ENCODE assay signal across 19 mouse cellular contexts in genomic region chr10:45069557-45069956, GRCm38 (mm10). TPM values are rescaled to one million over a fixed set of nuclear protein-coding genes. Genes with fewer than 3 reads are reported as not detected.
A peak's percentile ranks its signal among the peaks of the same experiment; 100 is the strongest.
DNase-seq lines count a peak whose midpoint lies in the region; ATAC-seq and TF ChIP-seq lines count a peak whose summit lies in the region.
"Had no signal": no experiment of that assay in that cellular context is flagged by ENCODE, and none has a peak within 500 bp of the region (broad histone marks: within the 10 kb centered on the region; RNA-seq: fewer than 3 reads in every experiment).

No protein-coding gene starts in this region.

- no peak overlapping the region for H3K4me3 ChIP-seq in heart, embryonic 10.5 days
- H3K4me3 ChIP-seq in megakaryocyte, embryonic 14.5 days (replicated peaks): peak overlapping the region; percentile 79
- H3K4me3 ChIP-seq in liver, adult 2 months (ENCODE audit: insufficient read depth, low read depth, low read length): no peak overlapping the region
- H3K4me3 ChIP-seq in hindbrain, embryonic 16.5 days (ENCODE audit: low read length): no peak overlapping the region
- H3K4me3 ChIP-seq: embryonic facial prominence, embryonic 10.5 days; erythroblast, embryonic 14.5 days; gastrocnemius, adult 2 months; hindbrain, embryonic 13.5 days; limb, embryonic 15.5 days; midbrain, embryonic 15.5 days had no signal

- no peaks in the 10 kb centered on the region for H3K9me3 ChIP-seq in heart, embryonic 10.5 days
- H3K9me3 ChIP-seq in megakaryocyte, embryonic 14.5 days: no peaks in the 10 kb centered on the region
- H3K9me3 ChIP-seq in hindbrain, embryonic 16.5 days (ENCODE audit: control insufficient read depth, low read length): no peaks in the 10 kb centered on the region
- H3K9me3 ChIP-seq: embryonic facial prominence, embryonic 10.5 days; hindbrain, embryonic 13.5 days; limb, embryonic 15.5 days; midbrain, embryonic 15.5 days had no signal

- H3K27me3 ChIP-seq in heart, embryonic 10.5 days (ENCODE audit: insufficient read depth, poor library complexity, severe bottlenecking): no peaks in the 10 kb centered on the region
- H3K27me3 ChIP-seq in megakaryocyte, embryonic 14.5 days (replicated peaks): no peaks in the 10 kb centered on the region
- H3K27me3 ChIP-seq in liver, adult 2 months (ENCODE audit: control insufficient read depth, insufficient read depth, low read length): no peaks in the 10 kb centered on the region
- no peaks in the 10 kb centered on the region for H3K27me3 ChIP-seq in hindbrain, embryonic 16.5 days (replicated peaks; ENCODE audit: control insufficient read depth, insufficient read depth, low read length)
- H3K27me3 ChIP-seq: hindbrain, embryonic 13.5 days; limb, embryonic 15.5 days; midbrain, embryonic 15.5 days had no signal

- WGBS in heart, embryonic 10.5 days: 51% methylated on average over 6 of the region's 6 CpGs
- 79% methylated on average over 6 of the region's 6 CpGs for WGBS in liver, adult 2 months
- WGBS in hindbrain, embryonic 16.5 days: 81% methylated on average over 6 of the region's 6 CpGs

- intact Hi-C loops in heart, postnatal 14 days (cut with DNase I): loop anchor here (10.0 kb wide), 1 partner anchor 1525 kb away; the partner anchor contains the start of gene 1700021F05Rik

- DNase-seq in heart, embryonic 10.5 days (ENCODE audit: low spot score): no peak
- DNase-seq in heart, postnatal 14 days: no peak
- DNase-seq in liver, adult 2 months (ENCODE audit: extremely low read depth, low read depth, low spot score): no peak
- no peak for DNase-seq in cerebellum, postnatal 4 days (ENCODE audit: low spot score in 2 of 2)
- DNase-seq: cerebellum, postnatal 14 days; forebrain, postnatal 0 days; gastrocnemius, adult 2 months; layer of hippocampus, postnatal 36 days; lung, postnatal 36 days had no signal

- H3K36me3 ChIP-seq in heart, embryonic 10.5 days: peaks cover 26% of the 10 kb centered on the region
- peaks cover 35% of the 10 kb centered on the region for H3K36me3 ChIP-seq in megakaryocyte, embryonic 14.5 days (replicated peaks; ENCODE audit: low read length)
- peaks cover 1% of the 10 kb centered on the region; the same call in 1 of the 2 replicates for H3K36me3 ChIP-seq in liver, adult 2 months (ENCODE audit: control insufficient read depth, insufficient read depth, low read length)
- H3K36me3 ChIP-seq in hindbrain, embryonic 16.5 days (ENCODE audit: control insufficient read depth, insufficient read depth, low read length): peaks cover 6% of the 10 kb centered on the region; the same call in 1 of the 2 replicates
- H3K36me3 ChIP-seq: midbrain, embryonic 15.5 days had no signal

- TF ChIP-seq CTCF in liver, adult 2 months (IDR thresholded peaks at IDR 0.05; ENCODE audit: low read depth, low read length): no peak

- no peak for ATAC-seq in megakaryocyte, adult 5-6 weeks (ENCODE audit: poor library complexity, severe bottlenecking)
- peak; percentile 56; the same call in 1 of the 2 replicates for ATAC-seq in megakaryocyte-erythroid progenitor cell, adult 5-6 weeks (replicated peaks; ENCODE audit: low FRiP score, low TSS enrichment, poor library complexity, severe bottlenecking)
- ATAC-seq in hindbrain, embryonic 16.5 days: no peak
- ATAC-seq: forebrain, postnatal 0 days; intestine, postnatal 0 days; midbrain, embryonic 15.5 days had no signal

- TF ChIP-seq POLR2A in liver, adult 2 months (IDR thresholded peaks at IDR 0.05; ENCODE audit: extremely low read depth, insufficient read depth, low read length): no peak

- peaks cover 24% of the 10 kb centered on the region; the same call in 1 of the 2 replicates for H3K79me2 ChIP-seq in liver, adult 2 months (ENCODE audit: control insufficient read depth, insufficient read depth, low read length)

- no peak overlapping the region for H3K4me2 ChIP-seq in hindbrain, embryonic 16.5 days (ENCODE audit: low read length)
- H3K4me2 ChIP-seq: limb, embryonic 15.5 days; midbrain, embryonic 15.5 days had no signal

- 0 out of 2 replicates have a peak overlapping the region, but pooled peaks have one; percentile 16 for H3K27ac ChIP-seq in heart, embryonic 10.5 days
- peak overlapping the region; percentile 6; the same call in 1 of the 2 replicates for H3K27ac ChIP-seq in liver, adult 2 months (replicated peaks; ENCODE audit: insufficient read depth, low read depth, low read length)
- no peak overlapping the region for H3K27ac ChIP-seq in hindbrain, embryonic 16.5 days (ENCODE audit: low read depth, low read length)
- H3K27ac ChIP-seq: embryonic facial prominence, embryonic 10.5 days; gastrocnemius, adult 2 months; hindbrain, embryonic 13.5 days; limb, embryonic 15.5 days; midbrain, embryonic 15.5 days had no signal

- H3K9ac ChIP-seq in liver, adult 2 months (ENCODE audit: low read depth, low read length): no peak overlapping the region
- H3K9ac ChIP-seq in hindbrain, embryonic 16.5 days (ENCODE audit: low read depth, low read length): no peak overlapping the region
- H3K9ac ChIP-seq: forebrain, postnatal 0 days; hindbrain, embryonic 13.5 days; limb, embryonic 15.5 days; midbrain, embryonic 15.5 days had no signal

- peaks cover 42% of the 10 kb centered on the region for H3K4me1 ChIP-seq in heart, embryonic 10.5 days
- peaks cover 54% of the 10 kb centered on the region for H3K4me1 ChIP-seq in megakaryocyte, embryonic 14.5 days
- H3K4me1 ChIP-seq in liver, adult 2 months (ENCODE audit: control insufficient read depth, insufficient read depth, low read length): peaks cover 24% of the 10 kb centered on the region
- H3K4me1 ChIP-seq in hindbrain, embryonic 16.5 days (ENCODE audit: control insufficient read depth, insufficient read depth, low read depth, low read length): peaks cover 16% of the 10 kb centered on the region

RNA-seq across cellular contexts. Expression of gene Prep, which starts 2.6 kb away (rescaled TPM):
- 30.5 and 32.5 TPM in 2 replicates for polyA plus RNA-seq in heart, embryonic 10.5 days (2016; fragmentation: Nextera tagmentation; extraction: Ambion mirVana)
- total RNA-seq in heart, postnatal 14 days (2021): 10 to 100 TPM; 16.3 to 17.6 TPM
- 10.3 and 16.1 TPM in 2 replicates for polyA plus RNA-seq in megakaryocyte, embryonic 14.5 days (2012; ENCODE audit: insufficient read depth, low replicate concordance)
- total RNA-seq in megakaryocyte, adult 5-6 weeks (2015): 5.5 and 6.9 TPM in 2 replicates
- 8.7 and 9.8 TPM in 2 replicates for total RNA-seq in megakaryocyte, adult 5-6 weeks (2017)
- total RNA-seq in liver, adult 2 months (2014; rRNA removed): 6.2 and 6.4 TPM in 2 replicates
- polyA plus RNA-seq in liver, adult 2 months (2012; rRNA removed): 5.7 and 6.1 TPM in 2 replicates
- total RNA-seq in megakaryocyte-erythroid progenitor cell, adult 5-6 weeks (2014; fragmentation: Nextera tagmentation): 9.0 and 15.4 TPM in 2 replicates
- total RNA-seq in megakaryocyte-erythroid progenitor cell, adult 5-6 weeks (2017): 11.8 and 13.6 TPM in 2 replicates
- 26.9 and 28.1 TPM in 2 replicates for polyA plus RNA-seq in hindbrain, embryonic 16.5 days (2015; fragmentation: Nextera tagmentation; extraction: Ambion mirVana)
